Mouse (Mus musculus) mouse trophoblast stem cell (cell line): Measurements from ENCODE around the gene Cdcp1.

Experiments used
- in situ Hi-C, 2 experiments: fragments of 300-500 bp; cut with MseI, MboI; formaldehyde crosslinking; loops; 2 replicates in 1 of 2; 3 replicates in 1 of 2; pipeline ENCODE4 v1.15.1; 2025

Cdcp1 gene

DNA sequence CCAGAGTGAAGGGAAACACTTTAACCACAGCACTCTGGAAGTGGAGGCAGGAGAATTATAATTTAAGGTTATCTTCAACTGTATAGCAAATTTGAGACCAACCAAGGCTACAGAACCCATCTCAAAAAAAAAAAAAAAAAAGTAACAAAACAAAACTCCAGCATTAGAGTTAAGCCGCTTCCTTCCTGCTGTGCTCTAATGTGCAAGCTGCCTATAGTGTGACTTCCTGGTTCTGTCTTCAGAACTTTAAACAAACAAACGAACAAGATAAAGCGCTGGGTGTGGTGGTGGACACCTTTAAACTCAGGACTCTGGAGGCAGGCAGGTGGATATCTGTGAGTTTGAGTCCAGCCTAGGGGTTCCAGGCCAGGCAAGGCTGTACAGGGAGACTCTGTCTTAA is 63.8 kb downstream of the Cdcp1 start:
- in situ Hi-C loops: loop anchor here (10.0 kb wide), 1 partner anchor 293 kb away; no protein-coding TSS in a partner anchor

- in situ Hi-C loops: loop anchor here (10.0 kb wide), 1 partner anchor 293 kb away; no protein-coding TSS in a partner anchor
These were observed 64.3 kb downstream of the Cdcp1 start for GRCm38 (mm10) chr9:123151561-123151960.

GRCm38 (mm10) chr9:123150241-123151020 is 65.4 kb downstream of the Cdcp1 start, which contains the start of gene Clec3b:
Gene Clec3b (plus strand): TSS chr9:123150946.
- in situ Hi-C loops: loop anchor here (10.0 kb wide), 1 partner anchor 294 kb away; no protein-coding TSS in a partner anchor

DNA sequence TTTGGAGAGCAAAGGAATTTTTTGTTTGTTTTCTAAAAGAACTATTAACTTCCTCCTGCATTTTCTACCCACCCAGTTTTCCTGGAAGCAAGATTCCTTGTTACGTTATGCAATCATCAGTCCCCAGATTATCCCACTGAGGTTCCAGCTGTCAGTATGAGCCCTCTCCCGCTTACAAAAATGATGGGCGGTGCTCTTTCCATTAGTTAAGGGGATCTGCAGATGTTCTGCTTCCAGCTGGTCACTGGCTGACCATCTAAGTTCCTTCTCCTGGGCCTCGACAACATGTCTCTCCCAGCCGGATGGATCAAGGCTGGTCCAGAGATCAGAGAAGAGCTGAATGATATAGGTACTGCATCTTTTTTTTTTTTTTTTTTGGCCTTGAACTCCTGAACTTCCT is 67.4 kb downstream of the Cdcp1 start:
- in situ Hi-C loops: no loop called here

DNA sequence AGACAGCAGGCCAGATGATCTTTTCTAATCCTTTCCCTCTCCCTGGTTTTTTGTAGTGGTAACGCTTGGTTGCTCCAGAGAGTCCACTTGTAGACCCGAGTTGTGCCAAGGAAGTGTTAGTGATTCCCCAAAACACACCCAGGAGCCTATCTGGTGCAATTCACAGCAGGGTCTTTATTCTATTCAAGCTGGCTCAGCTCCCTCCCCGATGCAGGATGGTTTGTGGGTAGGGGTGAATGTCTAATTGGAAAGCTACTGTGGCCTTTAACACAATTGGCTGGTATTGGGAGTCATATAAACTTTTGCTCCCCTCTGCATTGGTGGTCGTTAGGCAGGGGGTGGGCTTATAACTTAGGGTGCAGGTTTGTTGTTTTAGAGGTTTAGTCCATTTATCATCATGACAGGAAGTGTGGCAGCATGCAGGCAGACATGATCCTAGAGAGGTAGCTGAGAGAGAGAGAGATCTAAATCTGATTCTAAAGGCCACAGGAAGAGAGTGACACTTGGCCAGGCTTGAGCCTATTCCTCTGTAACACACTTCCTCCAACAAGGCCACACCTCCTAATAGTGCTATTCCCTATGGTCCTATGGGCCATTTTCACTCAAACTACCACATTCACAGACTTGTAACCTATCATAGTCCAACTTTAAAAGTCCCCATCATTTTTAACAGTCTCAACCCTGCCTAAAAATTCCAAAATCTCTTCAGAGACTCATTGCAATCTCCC is 75.8 kb downstream of the Cdcp1 start:
- in situ Hi-C loops: no loop called here

GRCm38 (mm10) chr9:123138891-123139474 is 76.9 kb downstream of the Cdcp1 start:
- in situ Hi-C loops: no loop called here

DNA sequence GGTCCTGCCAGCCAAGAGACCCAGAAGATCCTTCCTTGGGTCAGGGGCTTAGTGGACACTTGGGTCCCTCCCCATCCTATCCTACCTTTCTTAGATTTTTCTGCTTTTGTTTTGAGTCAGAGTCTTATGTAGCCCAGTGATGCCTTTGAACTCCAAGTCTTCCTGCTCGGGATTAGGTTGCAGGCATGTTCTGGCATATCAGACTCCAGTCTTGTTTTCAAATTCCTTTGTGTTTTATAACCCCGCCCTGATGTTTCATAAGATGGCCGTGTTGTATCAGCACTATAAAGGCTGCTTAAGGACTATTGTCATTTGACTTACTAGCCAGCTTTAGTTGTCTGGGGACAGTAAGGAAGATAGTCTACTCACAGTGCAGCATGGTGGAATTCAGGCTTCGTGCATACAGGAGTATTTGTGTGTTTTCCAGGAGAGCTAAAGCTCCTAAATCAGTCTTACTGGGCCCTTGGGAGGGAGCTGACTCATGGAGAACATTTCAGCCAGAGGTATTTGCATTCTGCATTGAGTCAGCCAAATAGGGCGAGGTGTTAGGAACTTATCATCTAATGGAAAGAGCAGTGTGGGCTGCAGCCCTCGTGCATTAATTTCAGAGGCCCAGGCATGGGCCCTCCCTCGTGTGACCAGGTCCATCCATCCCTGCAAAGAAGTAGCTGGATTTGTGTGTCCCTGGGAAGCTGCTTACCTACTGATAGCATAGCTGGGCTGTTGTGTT is 78.7 kb downstream of the Cdcp1 start:
- in situ Hi-C loops: no loop called here

GRCm38 (mm10) chr9:123132994-123133393 is 82.8 kb downstream of the Cdcp1 start:
- in situ Hi-C loops: no loop called here

DNA sequence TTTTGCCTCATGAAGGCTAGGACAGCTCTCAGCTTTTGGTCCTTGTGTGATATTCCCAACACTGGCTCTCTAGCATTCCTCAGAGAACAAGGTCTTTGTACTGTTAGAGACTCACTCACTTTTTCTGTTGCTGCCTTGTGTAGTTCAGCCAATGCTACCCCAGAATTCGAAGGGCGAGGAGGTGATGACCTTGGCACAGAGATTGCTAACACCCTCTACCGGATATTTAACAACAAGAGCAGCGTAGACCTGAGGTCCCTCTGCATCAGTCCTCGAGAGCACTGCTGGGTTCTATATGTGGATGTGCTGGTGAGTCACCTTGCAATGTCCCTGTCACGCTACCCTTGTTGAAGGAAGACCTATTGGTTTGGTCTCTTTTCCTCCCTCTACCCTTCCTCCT is 88.2 kb downstream of the Cdcp1 start:
- in situ Hi-C loops: no loop called here

- in situ Hi-C loops: no loop called here
These were observed 91.3 kb downstream of the Cdcp1 start for GRCm38 (mm10) chr9:123124413-123124981.

DNA sequence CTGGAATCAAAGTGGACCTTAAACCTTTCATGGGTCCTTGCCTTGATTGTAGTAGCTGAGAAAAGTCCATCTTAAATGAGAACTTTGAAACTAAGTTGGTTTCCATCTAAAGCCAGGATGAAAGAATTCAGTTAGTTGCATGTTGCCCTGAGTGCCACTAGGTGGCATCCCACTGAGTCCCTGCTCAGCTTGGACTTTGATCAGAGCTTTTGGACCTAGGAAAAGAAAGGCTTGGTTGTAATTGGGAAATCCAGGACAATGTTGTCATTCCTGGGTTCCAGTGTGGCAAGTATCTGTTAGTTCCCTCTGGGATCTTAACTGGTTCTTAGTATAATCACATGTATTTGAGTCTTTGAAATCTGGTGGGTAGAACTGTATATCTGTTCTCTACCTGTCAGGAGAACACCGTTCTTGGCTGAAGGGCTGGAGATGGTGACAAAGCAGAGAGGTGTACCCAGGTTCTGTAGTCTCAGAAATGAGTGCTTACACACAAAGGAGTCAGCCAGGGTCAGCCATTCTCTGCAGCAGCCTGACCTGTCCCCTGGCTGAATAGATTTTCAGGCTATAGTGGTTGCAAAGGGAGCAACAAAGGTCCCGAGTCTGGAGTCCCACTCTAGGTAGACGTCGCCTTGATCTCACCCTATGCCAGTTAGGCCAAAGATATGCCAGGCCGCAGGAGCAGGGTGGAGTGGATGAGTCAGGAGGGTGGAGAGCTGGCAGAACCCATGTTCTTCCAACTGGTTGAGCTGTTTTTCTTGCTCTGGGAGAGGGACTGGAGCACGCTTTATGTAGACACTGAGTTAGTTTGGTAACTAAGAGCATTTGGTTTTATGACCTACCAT is 92.0 kb downstream of the Cdcp1 start:
- in situ Hi-C loops: no loop called here

DNA sequence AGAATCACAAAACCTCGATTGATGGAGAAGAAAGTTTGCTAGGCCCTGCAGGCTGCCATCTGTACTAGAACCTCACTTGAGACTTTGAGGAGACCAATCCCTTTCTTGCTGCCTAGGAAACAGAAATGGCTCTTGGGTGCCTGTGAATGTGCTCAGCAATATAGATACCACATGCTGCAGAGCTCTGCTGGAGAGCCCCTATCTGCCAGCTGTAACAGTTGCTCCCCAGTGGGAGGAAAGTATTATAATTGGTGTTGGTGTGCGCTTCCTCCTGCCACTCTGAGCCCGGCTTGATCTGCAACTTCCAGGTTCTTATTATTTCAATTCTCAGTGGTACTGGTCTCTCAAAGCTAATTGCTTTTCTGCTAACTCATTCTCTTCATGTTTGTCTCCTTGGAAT is 92.8 kb downstream of the Cdcp1 start:
- in situ Hi-C loops: no loop called here
